Mouse (Mus musculus): Measurements from ENCODE around the gene Slc35e4.

The Slc35e4 gene

GRCm38 (mm10) chr11:3876419-3876818 is 38.0 kb downstream of the Slc35e4 start:
- DNase-seq (ENCODE audit: low read depth in 2 of 2, low spot score in 2 of 2) = no peak

- DNase-seq (ENCODE audit: low read depth in 2 of 2, low spot score in 2 of 2) = no peak
These were observed 50.1 kb downstream of the Slc35e4 start for GRCm38 (mm10) chr11:3864343-3864742.

GRCm38 (mm10) chr11:3863454-3864112 is 50.9 kb downstream of the Slc35e4 start, which contains the start of gene Osbp2:
TSS of gene Osbp2 (minus strand) at chr11:3863903.
- peak; percentile 12 to 18 for DNase-seq (ENCODE audit: low read depth in 2 of 2, low spot score in 2 of 2)

GRCm38 (mm10) chr11:3862661-3863453 is 51.6 kb downstream of the Slc35e4 start:
- DNase-seq (ENCODE audit: low read depth in 2 of 2, low spot score in 2 of 2) = no peak

GRCm38 (mm10) chr11:3860361-3860760 is 54.1 kb downstream of the Slc35e4 start:
- no peak for DNase-seq (ENCODE audit: low read depth in 2 of 2, low spot score in 2 of 2)

GRCm38 (mm10) chr11:3859778-3860177 is 54.7 kb downstream of the Slc35e4 start:
- no peak for DNase-seq (ENCODE audit: low read depth in 2 of 2, low spot score in 2 of 2)

GRCm38 (mm10) chr11:3857902-3858301 is 56.6 kb downstream of the Slc35e4 start:
- no peak for DNase-seq (ENCODE audit: low read depth in 2 of 2, low spot score in 2 of 2)

All from CD8-positive naive resting alpha-beta T cell, adult 2 months (primary cell).